Mouse (Mus musculus) heart, embryonic 10.5 days (tissue): ENCODE measurements at regions not wholly inside any gene's neighbourhood (a gene's known extent, or its start where the extent isn't known, plus 50 kb on each side); places are given as distances from the start of the nearest gene placed in this dataset.

Experiments used
- DNase-seq: peaks from one replicate; pipeline ENCODE4 v3.0.0-alpha.2; 2017; ENCODE audit warnings: low spot score
- H3K27ac ChIP-seq: fragments of 300-500 bp; sonication (generic); 2 replicates; pipeline ENCODE4 v1.5.1; 2016; ENCODE audit warnings: mild to moderate bottlenecking
- H3K27me3 ChIP-seq: fragments of 300-500 bp; sonication (generic); 2 replicates; pipeline ENCODE4 v1.6.1; 2016; ENCODE audit warnings: mild to moderate bottlenecking; ENCODE audit not compliant: poor library complexity, insufficient read depth, severe bottlenecking
- H3K36me3 ChIP-seq: fragments of 300-500 bp; sonication (generic); 2 replicates; pipeline ENCODE4 v1.6.1; 2016; ENCODE audit warnings: mild to moderate bottlenecking, moderate library complexity
- H3K4me1 ChIP-seq: fragments of 300-500 bp; sonication (generic); 2 replicates; pipeline ENCODE4 v1.6.1; 2016; ENCODE audit warnings: mild to moderate bottlenecking
- H3K4me3 ChIP-seq: fragments of 300-500 bp; sonication (generic); 2 replicates; pipeline ENCODE4 v1.5.1; 2016; ENCODE audit warnings: mild to moderate bottlenecking, moderate library complexity
- H3K9me3 ChIP-seq: fragments of 300-500 bp; sonication (generic); 2 replicates; pipeline ENCODE4 v1.6.1; 2016; ENCODE audit warnings: mild to moderate bottlenecking, moderate library complexity
- WGBS: fragments of 180-500 bp; shearing (Covaris S2); methylation state at CpG from one replicate; pipeline ENCODE4 v1.1.7; 2016; 5-methylcytosine and 5-hydroxymethylcytosine counted together

- 0 out of 2 replicates have a peak, but pooled peaks cover 3% of the 10 kb centered on the region for H3K4me1 ChIP-seq
- H3K4me3 ChIP-seq = no peak overlapping the region
- no peaks in the 10 kb centered on the region for H3K36me3 ChIP-seq
- no peak for DNase-seq
- WGBS = 13% methylated on average over 3 of the region's 3 CpGs
- H3K9me3 ChIP-seq = no peaks in the 10 kb centered on the region
- H3K27ac ChIP-seq = no peak overlapping the region
- no peaks in the 10 kb centered on the region for H3K27me3 ChIP-seq
Measured at GRCm38 (mm10) chr13:28618961-28619360, 334.6 kb downstream of the Sox4 start.

- H3K9me3 ChIP-seq = no peaks in the 10 kb centered on the region
- no peaks in the 10 kb centered on the region for H3K27me3 ChIP-seq
- no peak for DNase-seq
- H3K27ac ChIP-seq = no peak overlapping the region
- 90% methylated on average over 4 of the region's 4 CpGs for WGBS
- 0 out of 2 replicates have a peak, but pooled peaks cover 3% of the 10 kb centered on the region for H3K4me1 ChIP-seq
- H3K36me3 ChIP-seq = no peaks in the 10 kb centered on the region
- H3K4me3 ChIP-seq = no peak overlapping the region
Measured at GRCm38 (mm10) chr13:28617503-28617902, 336.0 kb downstream of the Sox4 start.

GRCm38 (mm10) chr13:28616645-28617381, 336.7 kb downstream of the Sox4 start:
- Histone ChIP-seq H3K4me1 (0 out of 2 replicates have a peak, but pooled peaks cover 3% of the 10 kb centered on the region), H3K4me3 (no peak overlapping the region), H3K27ac (no peak overlapping the region), H3K36me3 (no peaks in the 10 kb centered on the region), H3K27me3 (no peaks in the 10 kb centered on the region), H3K9me3 (no peaks in the 10 kb centered on the region)
- no peak for DNase-seq
- 85% methylated on average over 9 of the region's 9 CpGs for WGBS

DNA sequence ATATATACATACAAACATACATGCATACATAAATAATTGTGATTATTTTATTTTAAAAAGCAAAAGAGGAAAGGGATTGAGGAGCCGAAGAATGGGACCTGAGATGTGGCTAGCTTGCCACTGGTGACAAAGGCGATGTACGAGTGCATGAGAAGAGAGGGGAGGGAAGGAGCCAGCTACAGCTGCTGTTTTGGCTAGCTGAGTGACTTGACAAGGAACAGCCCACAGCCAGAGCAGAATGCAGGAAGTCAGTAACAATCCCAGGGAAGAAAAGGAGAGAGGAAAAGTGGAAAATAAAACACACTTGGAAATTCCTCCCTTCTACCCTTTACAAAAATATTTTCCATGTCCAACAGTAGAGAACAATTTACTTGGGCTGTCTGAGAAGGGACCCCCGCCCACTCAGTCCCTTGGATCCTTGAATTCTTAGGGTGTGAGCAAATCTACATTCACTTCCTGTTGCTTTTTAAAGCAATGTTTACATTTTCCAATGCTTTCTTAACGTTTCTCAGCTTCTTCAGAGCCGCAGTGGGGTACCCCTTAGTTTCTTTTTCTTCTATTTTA, 345.9 kb downstream of the Sox4 start:
- DNase-seq = no peak
- Histone ChIP-seq H3K27me3 (no peaks in the 10 kb centered on the region), H3K27ac (peak overlapping the region; percentile 56; the same call in 1 of the 2 replicates), H3K9me3 (no peaks in the 10 kb centered on the region), H3K4me3 (no peak overlapping the region), H3K36me3 (no peaks in the 10 kb centered on the region), H3K4me1 (no peaks in the 10 kb centered on the region)
- 39% methylated on average over 6 of the region's 6 CpGs for WGBS

- no peaks in the 10 kb centered on the region for H3K4me1 ChIP-seq
- no peak overlapping the region for H3K4me3 ChIP-seq
- H3K27ac ChIP-seq = no peak overlapping the region
- no peaks in the 10 kb centered on the region for H3K9me3 ChIP-seq
- no peaks in the 10 kb centered on the region for H3K36me3 ChIP-seq
- no peak for DNase-seq
- WGBS = 76% methylated on average over 1 of the region's 1 CpGs
- H3K27me3 ChIP-seq = no peaks in the 10 kb centered on the region
Measured at GRCm38 (mm10) chr13:28606651-28607050, 346.9 kb downstream of the Sox4 start.

- no peak overlapping the region for H3K27ac ChIP-seq
- no peak for DNase-seq
- no peak overlapping the region for H3K4me3 ChIP-seq
- no peaks in the 10 kb centered on the region for H3K4me1 ChIP-seq
- no peaks in the 10 kb centered on the region for H3K36me3 ChIP-seq
- no peaks in the 10 kb centered on the region for H3K9me3 ChIP-seq
- 76% methylated on average over 1 of the region's 1 CpGs for WGBS
- no peaks in the 10 kb centered on the region for H3K27me3 ChIP-seq
Measured at GRCm38 (mm10) chr13:28605833-28606232, 347.7 kb downstream of the Sox4 start.

DNA sequence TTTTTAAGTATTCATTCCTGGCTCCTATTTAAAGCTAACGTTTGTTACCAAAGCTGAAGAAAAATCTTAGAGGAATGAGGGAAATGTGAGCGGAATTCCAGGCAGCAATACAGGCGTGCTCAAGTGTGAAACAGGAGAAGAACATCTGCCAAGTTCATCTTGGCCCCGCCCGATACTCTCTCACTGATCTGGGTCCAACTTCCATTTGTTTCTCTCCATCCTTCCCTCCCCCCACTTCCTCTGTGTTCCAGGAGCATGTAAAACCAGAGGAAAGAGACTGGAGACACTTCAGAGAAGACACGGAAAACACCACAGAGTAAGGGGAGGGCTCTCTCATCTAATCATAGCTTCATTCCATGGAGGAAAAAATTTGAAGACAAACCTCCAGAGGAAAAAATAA, 346.7 kb downstream of the Gm11361 start:
- no peak for DNase-seq
- no peaks in the 10 kb centered on the region for H3K27me3 ChIP-seq
- no peak overlapping the region for H3K4me3 ChIP-seq
- H3K9me3 ChIP-seq = no peaks in the 10 kb centered on the region
- WGBS = 56% methylated on average over 6 of the region's 6 CpGs
- H3K4me1 ChIP-seq = no peaks in the 10 kb centered on the region
- H3K36me3 ChIP-seq = no peaks in the 10 kb centered on the region
- no peak overlapping the region for H3K27ac ChIP-seq

DNA sequence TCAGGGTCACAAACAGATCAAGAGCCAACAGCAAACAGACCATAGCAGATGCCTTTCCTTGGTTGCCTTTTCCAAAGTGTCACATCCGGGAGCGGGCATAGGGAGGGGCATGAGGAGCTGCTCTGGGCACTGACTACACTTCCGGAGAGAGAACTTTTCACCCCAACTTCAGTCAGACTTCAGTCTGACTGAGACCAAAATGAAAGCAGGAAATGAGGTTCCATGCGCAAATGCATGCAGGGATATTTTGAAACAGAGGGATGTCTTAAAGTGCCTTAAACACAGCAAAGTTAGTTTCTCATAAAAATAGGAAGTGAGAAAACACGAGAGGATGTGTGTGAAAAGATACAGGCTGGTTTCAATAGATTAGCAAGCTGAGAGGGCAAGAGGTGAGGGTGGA, 343.5 kb downstream of the Gm11361 start:
- no peak for DNase-seq
- 62% methylated on average over 5 of the region's 5 CpGs for WGBS
- no peaks in the 10 kb centered on the region for H3K9me3 ChIP-seq
- no peak overlapping the region for H3K27ac ChIP-seq
- H3K27me3 ChIP-seq = no peaks in the 10 kb centered on the region
- H3K4me3 ChIP-seq = no peak overlapping the region
- no peaks in the 10 kb centered on the region for H3K4me1 ChIP-seq
- H3K36me3 ChIP-seq = no peaks in the 10 kb centered on the region

DNA sequence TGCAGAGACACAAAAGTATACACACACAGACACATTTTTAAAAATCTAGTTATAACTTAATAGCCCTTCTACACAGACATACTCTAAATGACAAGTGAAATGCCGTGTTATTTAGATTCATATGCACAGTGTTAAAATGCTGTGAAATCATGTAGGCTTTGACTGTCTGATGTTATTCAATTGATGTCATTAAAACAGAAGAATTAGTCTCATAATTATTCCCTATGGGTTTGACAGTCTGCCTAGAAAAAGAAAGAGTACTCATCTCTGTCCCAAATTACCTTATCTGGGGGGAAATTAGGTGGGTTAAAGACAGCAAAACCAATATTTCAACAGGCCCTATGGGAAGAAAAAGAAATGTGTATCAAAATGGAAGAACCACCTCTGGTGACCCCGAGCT, 339.0 kb downstream of the Gm11361 start:
- Histone ChIP-seq H3K4me3 (no peak overlapping the region), H3K4me1 (no peaks in the 10 kb centered on the region), H3K36me3 (no peaks in the 10 kb centered on the region), H3K9me3 (no peaks in the 10 kb centered on the region), H3K27me3 (no peaks in the 10 kb centered on the region), H3K27ac (no peak overlapping the region)
- WGBS = 90% methylated on average over 2 of the region's 2 CpGs
- DNase-seq = no peak

DNA sequence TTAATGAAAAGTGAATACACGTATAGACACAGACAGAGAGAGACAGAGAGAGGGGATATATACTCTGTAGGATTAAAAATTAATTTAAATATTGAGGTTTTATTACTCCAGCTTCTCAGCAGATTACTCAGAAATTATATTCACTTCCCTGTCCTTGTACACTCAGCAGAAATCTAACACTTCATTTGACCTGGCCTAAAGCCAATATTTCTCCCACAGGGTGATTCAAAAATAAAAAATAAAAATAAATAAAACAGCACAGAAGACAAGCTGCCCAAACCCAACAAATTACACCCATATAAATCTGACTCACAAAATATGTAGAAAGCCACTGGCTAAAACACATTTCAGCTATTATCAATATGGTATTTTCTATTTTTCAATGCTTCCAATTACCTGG, 334.8 kb downstream of the Gm11361 start:
- 81% methylated on average over 1 of the region's 1 CpGs for WGBS
- H3K27me3 ChIP-seq = no peaks in the 10 kb centered on the region
- H3K9me3 ChIP-seq = no peaks in the 10 kb centered on the region
- no peak overlapping the region for H3K27ac ChIP-seq
- no peak overlapping the region for H3K4me3 ChIP-seq
- no peaks in the 10 kb centered on the region for H3K36me3 ChIP-seq
- peaks cover 2% of the 10 kb centered on the region; the same call in 1 of the 2 replicates for H3K4me1 ChIP-seq
- no peak for DNase-seq

GRCm38 (mm10) chr13:28587977-28588376, 330.6 kb downstream of the Gm11361 start:
- Histone ChIP-seq H3K9me3 (no peaks in the 10 kb centered on the region), H3K27me3 (no peaks in the 10 kb centered on the region), H3K4me1 (peaks cover 6% of the 10 kb centered on the region; the same call in 1 of the 2 replicates), H3K4me3 (no peak overlapping the region), H3K27ac (no peak overlapping the region), H3K36me3 (no peaks in the 10 kb centered on the region)
- WGBS = 13% methylated on average over 5 of the region's 5 CpGs
- DNase-seq = no peak

DNA sequence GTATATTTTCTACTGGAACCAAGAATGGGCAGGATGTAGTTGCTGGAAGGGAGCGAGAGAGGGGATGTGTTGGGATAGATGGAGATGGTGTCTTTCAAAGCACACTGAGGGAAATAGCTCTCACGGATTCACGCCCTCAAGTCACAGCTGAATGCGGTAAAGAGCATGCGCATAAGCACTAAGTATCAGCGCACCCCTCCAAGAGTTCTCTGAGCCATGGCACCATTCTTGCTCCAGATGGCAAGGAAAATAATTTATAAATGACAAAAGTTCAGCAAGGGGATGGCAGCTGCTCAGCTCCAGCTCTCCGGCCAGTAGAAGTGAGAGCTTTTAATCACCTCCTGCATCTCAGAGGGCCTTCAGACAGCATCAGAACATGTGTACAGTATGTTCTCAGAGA, 329.4 kb downstream of the Gm11361 start:
- DNase-seq = no peak
- 80% methylated on average over 7 of the region's 7 CpGs for WGBS

GRCm38 (mm10) chr13:28586140-28586539, 328.8 kb downstream of the Gm11361 start:
- Histone ChIP-seq H3K4me3 (no peak overlapping the region), H3K27ac (peak overlapping the region; percentile 11; the same call in 1 of the 2 replicates), H3K4me1 (peaks cover 6% of the 10 kb centered on the region; the same call in 1 of the 2 replicates), H3K27me3 (no peaks in the 10 kb centered on the region), H3K9me3 (no peaks in the 10 kb centered on the region), H3K36me3 (no peaks in the 10 kb centered on the region)
- WGBS = 33% methylated on average over 2 of the region's 2 CpGs
- no peak for DNase-seq

More for the DNA sequence above, 329.4 kb downstream of the Gm11361 start:
- H3K36me3 ChIP-seq = no peaks in the 10 kb centered on the region
- H3K27me3 ChIP-seq = no peaks in the 10 kb centered on the region
- H3K27ac ChIP-seq = peak overlapping the region; percentile 11; the same call in 1 of the 2 replicates
- H3K9me3 ChIP-seq = no peaks in the 10 kb centered on the region
- peaks cover 6% of the 10 kb centered on the region; the same call in 1 of the 2 replicates for H3K4me1 ChIP-seq
- no peak overlapping the region for H3K4me3 ChIP-seq
